ENCODE assay signal across 7 mouse cellular contexts in genomic region chr9:122109553-122110225, GRCm38 (mm10). TPM values are rescaled to one million over a fixed set of nuclear protein-coding genes. Genes with fewer than 3 reads are reported as not detected.
DNase-seq lines count a peak whose midpoint lies in the region; ATAC-seq and TF ChIP-seq lines count a peak whose summit lies in the region.

No protein-coding gene starts in this region.

- H3K4me3 ChIP-seq in midbrain, embryonic 10.5 days: no peak overlapping the region
- no peak overlapping the region for H3K4me3 ChIP-seq in midbrain, embryonic 11.5 days (ENCODE audit: low read depth, low read length)
- H3K4me3 ChIP-seq in gastrocnemius, adult 2 months: peak overlapping the region; percentile 42
- H3K4me3 ChIP-seq in limb, embryonic 15.5 days: no peak overlapping the region
- no peak overlapping the region for H3K4me3 ChIP-seq in stomach, postnatal 0 days (ENCODE audit: low read depth, low read length)

- no peaks in the 10 kb centered on the region for H3K9me3 ChIP-seq in midbrain, embryonic 10.5 days (replicated peaks)
- H3K9me3 ChIP-seq in midbrain, embryonic 11.5 days (ENCODE audit: control insufficient read depth, low read length): no peaks in the 10 kb centered on the region
- no peaks in the 10 kb centered on the region for H3K9me3 ChIP-seq in limb, embryonic 15.5 days
- no peaks in the 10 kb centered on the region for H3K9me3 ChIP-seq in stomach, postnatal 0 days (ENCODE audit: control insufficient read depth, low read length)

- no peak for TF ChIP-seq EP300 in stomach, postnatal 0 days (optimal IDR thresholded peaks at IDR 0.05)

- DNase-seq in midbrain, embryonic 10.5 days (ENCODE audit: low spot score): no peak
- DNase-seq in midbrain, embryonic 11.5 days (ENCODE audit: low spot score, missing footprints): no peak
- peak; percentile 91 for DNase-seq in gastrocnemius, adult 2 months
- peak; percentile 85 to 86 for DNase-seq in heart, postnatal 10 days
- DNase-seq in stomach, postnatal 0 days (ENCODE audit: low spot score): peak; percentile 12
- no peak for DNase-seq in urinary bladder, postnatal 4 days (ENCODE audit: low spot score in 2 of 2)

- H3K36me3 ChIP-seq in midbrain, embryonic 10.5 days: no peaks in the 10 kb centered on the region
- H3K36me3 ChIP-seq in midbrain, embryonic 11.5 days (ENCODE audit: control insufficient read depth, insufficient read depth, low read length): no peaks in the 10 kb centered on the region
- H3K36me3 ChIP-seq in limb, embryonic 15.5 days: no peaks in the 10 kb centered on the region
- H3K36me3 ChIP-seq in stomach, postnatal 0 days (ENCODE audit: control insufficient read depth, insufficient read depth, low read length): no peaks in the 10 kb centered on the region

- H3K9ac ChIP-seq in midbrain, embryonic 11.5 days (ENCODE audit: low read length): no peak overlapping the region
- no peak overlapping the region for H3K9ac ChIP-seq in limb, embryonic 15.5 days
- H3K9ac ChIP-seq in stomach, postnatal 0 days (ENCODE audit: low read length): no peak overlapping the region

- no peak for ATAC-seq in midbrain, embryonic 11.5 days (ENCODE audit: low FRiP score)
- no peak for ATAC-seq in limb, embryonic 15.5 days (ENCODE audit: insufficient number of reproducible peaks, low FRiP score, low TSS enrichment, low read depth)
- no peak for ATAC-seq in stomach, postnatal 0 days (ENCODE audit: low FRiP score, low TSS enrichment)

- H3K27ac ChIP-seq in midbrain, embryonic 10.5 days (replicated peaks): 0 out of 2 replicates have a peak overlapping the region, but pooled peaks have one; percentile 5
- H3K27ac ChIP-seq in midbrain, embryonic 11.5 days (ENCODE audit: low read depth, low read length): no peak overlapping the region
- H3K27ac ChIP-seq in gastrocnemius, adult 2 months: peak overlapping the region; percentile 83
- H3K27ac ChIP-seq in limb, embryonic 15.5 days: peak overlapping the region; percentile 72
- H3K27ac ChIP-seq in stomach, postnatal 0 days (replicated peaks): peak overlapping the region; percentile 69

- TF ChIP-seq CTCF in gastrocnemius, adult 2 months (IDR thresholded peaks at IDR 0.05): no peak
- no peak for TF ChIP-seq CTCF in stomach, postnatal 0 days (IDR thresholded peaks at IDR 0.05; ENCODE audit: low read depth)

- H3K27me3 ChIP-seq in midbrain, embryonic 10.5 days (ENCODE audit: low read depth, poor library complexity, severe bottlenecking): no peaks in the 10 kb centered on the region
- no peaks in the 10 kb centered on the region for H3K27me3 ChIP-seq in midbrain, embryonic 11.5 days (ENCODE audit: control insufficient read depth, insufficient read depth, low read length)
- no peaks in the 10 kb centered on the region for H3K27me3 ChIP-seq in limb, embryonic 15.5 days
- no peaks in the 10 kb centered on the region for H3K27me3 ChIP-seq in stomach, postnatal 0 days (ENCODE audit: control insufficient read depth, insufficient read depth, low read length)

- intact Hi-C loops in gastrocnemius, adult 2 months (cut with DNase I): loop anchor here (2.0 kb wide), 2 partner anchors 25 to 81 kb away; no protein-coding TSS in a partner anchor
- intact Hi-C loops in heart, postnatal 10 days (cut with DNase I): loop anchor here (2.0 kb wide), 2 partner anchors 15 to 23 kb away; no protein-coding TSS in a partner anchor

- H3K4me2 ChIP-seq in midbrain, embryonic 11.5 days: no peak overlapping the region
- H3K4me2 ChIP-seq in limb, embryonic 15.5 days: no peak overlapping the region
- H3K4me2 ChIP-seq in stomach, postnatal 0 days (replicated peaks; ENCODE audit: low read depth): no peak overlapping the region

- peaks cover 9% of the 10 kb centered on the region for H3K4me1 ChIP-seq in midbrain, embryonic 10.5 days
- H3K4me1 ChIP-seq in midbrain, embryonic 11.5 days (ENCODE audit: control insufficient read depth, insufficient read depth, low read length): no peaks in the 10 kb centered on the region
- peaks cover 6% of the 10 kb centered on the region; the same call in 1 of the 2 replicates for H3K4me1 ChIP-seq in limb, embryonic 15.5 days
- H3K4me1 ChIP-seq in stomach, postnatal 0 days (replicated peaks; ENCODE audit: control insufficient read depth, insufficient read depth): 0 out of 2 replicates have a peak, but pooled peaks cover 3% of the 10 kb centered on the region

- WGBS in midbrain, embryonic 10.5 days: 66% methylated on average over 8 of the region's 8 CpGs
- WGBS in midbrain, embryonic 11.5 days: 59% methylated on average over 8 of the region's 8 CpGs
- 58% methylated on average over 8 of the region's 8 CpGs for WGBS in limb, embryonic 15.5 days
- WGBS in stomach, postnatal 0 days: 55% methylated on average over 8 of the region's 8 CpGs

RNA-seq across cellular contexts. Expression of gene Snrk, which starts 7.4 kb away (rescaled TPM):
- polyA plus RNA-seq in midbrain, embryonic 10.5 days (2016; fragmentation: Nextera tagmentation; extraction: Ambion mirVana): 25.8 and 31.2 TPM in 2 replicates
- polyA plus RNA-seq in midbrain, embryonic 11.5 days (2014; fragmentation: Nextera tagmentation; extraction: Ambion mirVana): 24.9 and 26.1 TPM in 2 replicates
- total RNA-seq in gastrocnemius, adult 2 months (2021): 10 to 100 TPM; 55.2 to 80.0 TPM
- total RNA-seq in heart, postnatal 10 days (2021): 100 to 1,000 TPM; 133 to 167 TPM
- 58.0 and 58.3 TPM in 2 replicates for polyA plus RNA-seq in limb, embryonic 15.5 days (2015; fragmentation: Nextera tagmentation; extraction: Ambion mirVana)
- polyA plus RNA-seq in stomach, postnatal 0 days (2015; fragmentation: Nextera tagmentation; extraction: Ambion mirVana): 34.0 and 38.2 TPM in 2 replicates

Comparison
In these comparisons a context has a peak if more than half of its experiments do, and no peak if none do; other contexts are left out.
1. DNase-seq: peak in gastrocnemius, adult 2 months (single experiment), heart, postnatal 10 days (2 of 2) and stomach, postnatal 0 days (single experiment); none in midbrain, embryonic 10.5 days (single experiment), midbrain, embryonic 11.5 days (single experiment) and urinary bladder, postnatal 4 days (0 of 2).